Mouse (Mus musculus): ENCODE measurements at regions not wholly inside any gene's neighbourhood (a gene's known extent, or its start where the extent isn't known, plus 50 kb on each side); places are given as distances from the start of the nearest gene placed in this dataset.

DNA sequence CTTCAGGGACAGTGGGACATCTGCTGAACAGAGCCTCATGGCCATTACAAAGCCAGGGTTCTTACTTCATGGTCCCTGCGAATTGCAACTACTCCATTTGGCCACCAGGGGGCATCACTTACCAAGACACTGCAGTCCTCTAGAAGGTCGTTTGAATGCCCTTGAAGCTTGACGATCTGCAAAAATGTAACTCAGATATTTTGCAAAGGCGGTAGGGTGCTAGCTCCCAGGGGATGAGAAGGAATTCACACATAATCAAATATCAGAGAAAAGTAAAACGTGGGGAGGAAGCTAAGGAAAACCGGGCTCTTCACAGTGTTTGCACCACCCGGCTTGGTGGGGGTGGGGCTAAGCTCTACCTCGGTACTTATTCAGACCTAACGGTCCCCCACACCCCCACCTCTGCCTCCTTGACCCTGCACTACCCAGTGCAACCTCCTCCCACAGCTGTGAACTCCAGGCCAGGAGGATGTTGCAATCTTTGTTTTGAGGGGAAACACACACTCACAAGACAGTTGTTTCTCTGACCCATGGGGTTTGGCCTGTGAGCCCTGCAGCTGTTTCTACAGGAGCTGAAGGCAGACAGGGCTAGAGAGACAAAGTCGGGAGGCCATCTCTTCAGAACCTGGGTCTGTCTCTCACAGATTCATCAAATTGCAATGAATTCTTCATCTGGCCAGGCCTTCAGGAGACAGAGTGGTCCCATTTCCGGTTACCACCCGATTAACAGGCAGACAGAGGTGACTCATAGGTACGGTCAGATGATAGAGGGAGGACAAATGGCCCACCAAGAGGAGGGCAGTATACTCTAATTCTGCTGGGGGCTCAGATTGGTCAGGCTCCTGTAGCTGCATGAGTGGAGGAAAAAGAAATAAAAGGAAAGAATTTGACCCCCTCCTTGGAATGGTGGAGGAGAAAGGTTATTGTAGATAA, 85.3 kb upstream of the Fam49a start:
- TF ChIP-seq CTCF (IDR thresholded peaks at IDR 0.05; ENCODE audit: low read depth) (peak; percentile 97), EP300 (optimal IDR thresholded peaks at IDR 0.05) (no peak)

All from stomach, postnatal 0 days (tissue).